Mouse (Mus musculus): Measurements from ENCODE around the gene Fam19a4.
"Not testable (repeated sequence)": the region's sequence is repeated elsewhere in the genome, so short reads cannot be mapped to it uniquely, and the experiment has no call there.

The Fam19a4 gene

DNA sequence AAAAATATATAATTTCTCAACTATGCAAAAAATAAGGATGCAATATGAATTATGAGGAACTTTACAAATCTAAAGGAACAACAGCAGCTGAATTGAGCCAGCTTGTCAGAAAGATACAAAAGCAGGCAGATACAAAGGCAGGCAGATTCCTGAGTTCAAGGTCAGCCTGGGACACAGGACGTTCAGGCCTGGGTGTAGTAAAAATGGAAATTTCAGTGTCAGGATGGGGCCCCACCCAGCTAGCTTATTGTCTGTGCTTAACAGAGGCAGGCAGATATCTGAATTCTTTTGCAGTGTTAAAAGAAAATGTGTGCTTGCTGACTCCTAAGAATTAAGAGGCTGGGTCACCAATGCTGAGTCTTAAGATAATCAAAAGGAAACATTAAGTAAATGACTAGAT is 124.4 kb downstream of the Fam19a4 start:
- DNase-seq, result no peak

DNA sequence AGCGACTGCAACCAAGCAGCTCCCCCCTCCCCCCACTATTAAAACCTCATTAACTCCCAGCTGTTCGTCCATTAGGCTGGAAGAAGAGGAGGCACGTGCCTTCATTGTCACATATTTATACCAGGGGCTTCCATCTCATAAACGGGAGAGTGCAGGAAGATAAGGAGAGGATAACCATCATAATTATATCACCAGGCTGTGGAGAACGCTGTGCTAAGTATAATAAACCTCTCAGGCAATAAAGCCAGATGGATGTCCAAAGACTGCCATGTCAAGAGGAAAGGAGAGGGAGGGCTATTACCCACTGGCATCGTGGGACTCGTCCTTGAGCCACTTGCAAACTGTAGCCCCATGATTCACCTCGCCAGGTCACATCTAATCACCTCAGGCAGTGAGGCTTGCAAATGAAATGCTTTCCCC is 151.1 kb downstream of the Fam19a4 start:
- DNase-seq, result no peak

- DNase-seq, result not testable (repeated sequence)
Observed at GRCm38 (mm10) chr6:96877105-96877504, 183.1 kb downstream of the Fam19a4 start.

DNA sequence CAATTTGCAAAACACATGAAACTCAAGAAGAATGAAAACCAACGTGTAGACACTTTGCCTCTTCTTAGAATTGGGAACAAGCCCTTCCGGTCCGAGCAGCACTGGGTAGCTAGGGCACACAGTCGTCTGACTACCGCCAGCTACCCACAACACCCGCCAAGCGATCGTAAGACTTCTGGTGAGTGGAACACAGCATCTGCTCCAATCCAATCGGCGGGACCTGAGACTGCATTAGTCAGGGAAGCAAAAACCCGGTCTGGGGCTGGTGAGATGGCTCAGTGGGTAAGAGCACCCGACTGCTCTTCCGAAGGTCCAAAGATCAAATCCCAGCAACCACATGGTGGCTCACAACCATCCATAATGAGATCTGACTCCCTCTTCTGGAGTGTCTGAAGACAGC is 183.6 kb downstream of the Fam19a4 start:
- not testable (repeated sequence) for DNase-seq

DNA sequence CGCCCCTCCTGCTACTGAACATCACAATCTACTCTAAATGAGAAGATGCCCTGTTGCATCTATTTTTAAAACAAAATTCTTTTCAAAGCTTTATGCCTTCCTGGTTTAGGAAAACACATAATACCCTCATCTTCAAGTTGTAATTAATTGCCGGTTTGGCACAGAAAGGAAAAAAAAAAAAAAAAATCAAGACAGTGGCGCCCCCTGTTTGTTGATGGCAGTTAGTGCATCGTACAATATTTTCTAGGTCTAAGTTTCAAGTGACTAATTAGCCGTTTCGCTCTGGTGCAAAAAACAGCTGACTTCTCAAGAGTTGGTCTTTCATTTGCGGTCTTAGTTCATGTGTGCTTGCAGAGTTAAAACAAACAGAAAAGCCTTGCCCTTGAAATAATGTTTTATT is 207.1 kb downstream of the Fam19a4 start:
- DNase-seq, result no peak

DNA sequence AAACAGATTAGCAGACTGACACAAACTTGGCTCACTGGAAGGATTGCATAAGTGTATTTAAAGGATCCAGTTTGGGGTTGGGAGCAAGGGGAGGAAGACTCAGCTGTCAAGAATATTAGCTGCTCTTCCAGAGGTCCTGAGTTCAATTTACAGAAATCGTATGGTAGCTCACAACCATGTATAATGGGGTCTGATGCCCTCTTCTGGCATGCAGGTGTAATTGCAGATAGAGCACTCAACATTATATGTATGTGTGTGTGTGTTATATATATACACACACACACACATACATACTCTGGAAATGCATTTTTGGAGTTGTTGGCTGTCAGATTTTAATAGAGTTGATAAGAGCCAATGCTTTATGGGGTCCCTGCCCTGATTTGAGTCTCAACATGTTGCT is 216.3 kb downstream of the Fam19a4 start:
- DNase-seq, result no peak

DNA sequence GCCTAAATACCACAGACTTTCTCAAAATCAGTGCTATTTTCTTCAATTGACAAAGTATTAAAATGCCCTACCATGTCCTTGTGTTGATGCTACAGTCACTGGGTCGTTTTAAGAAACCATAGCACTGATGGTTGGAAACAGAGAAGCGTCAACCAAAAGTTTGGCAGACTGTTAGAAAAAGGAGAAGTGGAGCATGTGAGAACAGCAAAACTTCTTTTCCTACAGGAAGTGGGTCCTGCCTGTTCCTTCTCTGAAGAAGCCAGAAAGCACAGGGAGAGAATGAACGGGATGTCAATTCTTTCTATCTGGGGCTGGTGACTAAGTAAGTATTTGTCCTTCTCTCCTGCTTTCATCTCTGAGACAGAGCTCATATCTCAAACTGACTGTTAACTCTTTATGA is 219.6 kb downstream of the Fam19a4 start:
- no peak for DNase-seq

DNA sequence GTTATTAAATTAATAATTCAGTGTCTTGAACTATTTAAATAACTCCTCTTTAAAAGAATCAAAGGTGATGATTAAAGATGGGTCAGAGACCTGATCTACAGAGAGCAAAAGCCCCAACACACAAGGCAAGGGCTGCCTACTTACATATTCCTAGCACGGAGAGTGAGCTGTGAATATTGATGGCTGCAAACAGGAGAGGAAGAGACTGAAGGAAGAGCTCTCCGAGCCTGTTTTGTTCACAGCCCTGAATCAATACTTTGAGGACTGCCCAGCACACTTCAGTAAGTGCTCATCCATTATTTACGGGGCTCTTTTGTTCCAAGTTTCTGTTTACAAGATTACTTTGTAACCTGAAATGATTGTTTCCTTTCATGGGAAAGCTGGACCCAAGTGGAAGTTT is 233.6 kb downstream of the Fam19a4 start:
- DNase-seq, result no peak

DNA sequence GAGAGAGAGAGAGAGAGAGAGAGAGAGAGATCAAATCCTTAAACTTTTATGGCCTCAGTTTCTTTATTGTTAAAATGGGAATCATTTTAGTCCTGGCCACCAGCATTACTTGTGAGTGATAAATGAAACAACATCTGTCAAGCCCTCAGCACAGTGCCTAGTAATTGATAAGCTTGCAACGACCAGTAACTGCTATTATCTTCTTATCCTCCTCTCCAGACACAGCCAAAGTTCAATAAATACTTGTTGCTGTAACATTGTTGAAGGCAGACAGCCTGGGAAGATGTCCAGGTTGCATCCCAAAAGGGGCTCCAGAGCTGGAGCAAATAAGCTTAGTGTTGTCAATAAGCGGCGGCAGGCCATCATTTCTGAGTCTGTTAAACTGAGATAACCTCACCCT is 257.2 kb downstream of the Fam19a4 start:
- no peak for DNase-seq

DNA sequence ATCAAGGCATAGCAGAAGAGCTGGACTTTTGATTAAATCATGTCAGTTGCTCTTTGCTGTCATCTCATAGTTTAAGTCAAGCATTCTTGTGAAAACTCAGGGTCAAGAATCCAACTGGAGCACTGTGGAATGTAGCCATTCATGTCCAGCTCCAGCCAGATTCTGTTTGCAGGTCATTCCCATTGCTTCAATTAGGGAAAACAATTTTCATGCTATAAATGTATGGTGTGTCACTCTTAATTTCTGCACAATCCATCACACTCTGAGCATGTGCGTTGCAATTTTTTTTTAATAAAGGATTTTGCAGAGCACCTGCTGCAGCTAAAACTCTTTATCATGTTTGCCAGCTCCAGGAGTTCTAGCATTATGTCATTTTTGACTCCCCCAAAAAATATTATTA is 261.5 kb downstream of the Fam19a4 start:
- no peak for DNase-seq

DNA sequence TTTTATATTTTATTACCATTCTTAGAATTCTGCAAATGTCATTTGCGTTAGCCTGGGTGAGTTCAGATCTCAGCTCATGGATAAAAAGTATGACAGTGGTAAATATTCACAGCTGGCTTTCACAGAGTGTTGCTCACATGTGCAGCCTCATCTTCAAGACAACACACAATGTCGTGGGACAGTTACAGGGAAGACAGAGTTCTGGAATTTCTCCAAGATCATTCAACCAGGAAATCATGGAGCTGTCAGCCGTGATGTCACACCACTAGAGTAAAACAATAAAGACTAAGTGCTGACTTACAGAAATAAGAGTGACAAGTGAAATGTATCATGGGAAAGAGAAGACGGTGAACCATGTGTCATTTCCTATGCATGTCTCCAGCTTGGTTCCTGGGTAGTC is 262.8 kb downstream of the Fam19a4 start:
- DNase-seq, result no peak

All from kidney, adult 8-10 months (tissue).